Mouse (Mus musculus): ENCODE results near the gene Unc13c.

GRCm38 (mm10) chr9:73713508-73713907 lies 255.3 kb downstream of the Unc13c start:
- TF ChIP-seq POLR2A (IDR thresholded peaks at IDR 0.05; ENCODE audit: borderline replicate concordance, control insufficient read depth, low read depth, low read length) (no peak), CTCF (IDR thresholded peaks at IDR 0.05; ENCODE audit: control insufficient read depth, insufficient read depth, low read length) (no peak)
